Mouse (Mus musculus): ENCODE data around the gene Carmil2. TPM values are rescaled to one million over a fixed set of nuclear protein-coding genes. Genes with fewer than 3 reads are reported as not detected.

Carmil2 gene
- polyA plus RNA-seq, 1 experiment from 2014 or later: 0.41 TPM

DNA sequence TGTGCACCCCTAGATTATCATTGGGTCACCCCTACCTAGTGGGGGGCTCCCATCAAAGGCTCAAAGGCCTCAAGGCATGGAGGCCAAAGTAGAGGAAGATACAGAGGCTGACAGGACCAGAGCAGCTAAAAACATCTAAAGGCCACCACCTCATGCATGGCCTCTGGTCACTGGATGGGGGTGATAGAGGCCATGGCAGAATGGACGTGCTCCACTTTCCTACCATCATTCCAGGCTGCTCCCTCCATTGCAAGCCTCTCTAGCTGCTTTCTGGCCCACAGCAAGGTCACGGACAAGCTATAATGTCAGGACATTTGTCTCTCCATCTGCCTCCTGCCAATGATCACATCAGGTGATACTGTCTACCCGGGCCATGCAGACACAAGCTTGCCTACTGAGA, 26.2 kb downstream of the Carmil2 start:
- H3K27me3 ChIP-seq (ENCODE audit: control insufficient read depth, insufficient read depth, low read length): no peaks in the 10 kb centered on the region
- WGBS: 71% methylated on average over 3 of the region's 3 CpGs
- no peak for ATAC-seq (ENCODE audit: insufficient number of reproducible peaks, insufficient read depth, low FRiP score, low read depth)
- no peaks in the 10 kb centered on the region for H3K9me3 ChIP-seq (ENCODE audit: control insufficient read depth, low read length)
- H3K4me1 ChIP-seq (ENCODE audit: control insufficient read depth in 2 of 2, insufficient read depth in 2 of 2, low read length in 2 of 2): peaks cover 2 to 4% of the 10 kb centered on the region in 2 experiments; a peak in 1 of 4 replicates
- 0 out of 2 replicates have a peak, but pooled peaks cover 10% of the 10 kb centered on the region for H3K36me3 ChIP-seq (ENCODE audit: control insufficient read depth, insufficient read depth, low read length)
- no peak overlapping the region for H3K4me3 ChIP-seq (ENCODE audit: control insufficient read depth in 1 of 2, insufficient read depth in 1 of 2, low read depth in 1 of 2, low read length in 2 of 2)
- H3K9ac ChIP-seq (ENCODE audit: low read length): no peak overlapping the region
- no peak overlapping the region for H3K4me2 ChIP-seq (ENCODE audit: low read length)
- H3K27ac ChIP-seq (replicated peaks in 1 of 2; ENCODE audit: control insufficient read depth in 1 of 2, insufficient read depth in 1 of 2, low read depth in 2 of 2, low read length in 2 of 2): no peak overlapping the region

GRCm38 (mm10) chr8:105714139-105714538, 28.1 kb downstream of the Carmil2 start:
- Histone ChIP-seq H3K9me3 (ENCODE audit: control insufficient read depth, low read length) (no peaks in the 10 kb centered on the region), H3K36me3 (ENCODE audit: control insufficient read depth, insufficient read depth, low read length) (0 out of 2 replicates have a peak, but pooled peaks cover 10% of the 10 kb centered on the region), H3K4me1 (ENCODE audit: control insufficient read depth in 2 of 2, insufficient read depth in 2 of 2, low read length in 2 of 2) (no peaks in the 10 kb centered on the region), H3K9ac (ENCODE audit: low read length) (no peak overlapping the region), H3K27ac (replicated peaks in 1 of 2; ENCODE audit: control insufficient read depth in 1 of 2, insufficient read depth in 1 of 2, low read depth in 2 of 2, low read length in 2 of 2) (peak overlapping the region in 1 of 2 experiments; percentile 25; a peak in 1 of 4 replicates), H3K4me2 (ENCODE audit: low read length) (no peak overlapping the region), H3K27me3 (ENCODE audit: control insufficient read depth, insufficient read depth, low read length) (no peaks in the 10 kb centered on the region), H3K4me3 (ENCODE audit: control insufficient read depth in 1 of 2, insufficient read depth in 1 of 2, low read depth in 1 of 2, low read length in 2 of 2) (no peak overlapping the region)
- WGBS: 11% methylated on average over 3 of the region's 3 CpGs
- no peak for ATAC-seq (ENCODE audit: insufficient number of reproducible peaks, insufficient read depth, low FRiP score, low read depth)

- no peak for ATAC-seq (ENCODE audit: insufficient number of reproducible peaks, insufficient read depth, low FRiP score, low read depth)
- H3K4me1 ChIP-seq (ENCODE audit: control insufficient read depth in 2 of 2, insufficient read depth in 2 of 2, low read length in 2 of 2): no peaks in the 10 kb centered on the region
- no peaks in the 10 kb centered on the region for H3K27me3 ChIP-seq (ENCODE audit: control insufficient read depth, insufficient read depth, low read length)
- H3K9ac ChIP-seq (ENCODE audit: low read length): no peak overlapping the region
- H3K9me3 ChIP-seq (ENCODE audit: control insufficient read depth, low read length): no peaks in the 10 kb centered on the region
- 0 out of 2 replicates have a peak, but pooled peaks cover 10% of the 10 kb centered on the region for H3K36me3 ChIP-seq (ENCODE audit: control insufficient read depth, insufficient read depth, low read length)
- no peak overlapping the region for H3K4me3 ChIP-seq (ENCODE audit: control insufficient read depth in 1 of 2, insufficient read depth in 1 of 2, low read depth in 1 of 2, low read length in 2 of 2)
- WGBS: 62% methylated on average over 6 of the region's 6 CpGs
- peak overlapping the region in 1 of 2 experiments; percentile 44; a peak in 1 of 4 replicates for H3K27ac ChIP-seq (replicated peaks in 1 of 2; ENCODE audit: control insufficient read depth in 1 of 2, insufficient read depth in 1 of 2, low read depth in 2 of 2, low read length in 2 of 2)
- no peak overlapping the region for H3K4me2 ChIP-seq (ENCODE audit: low read length)
Measured at GRCm38 (mm10) chr8:105715042-105715441, 29.0 kb downstream of the Carmil2 start.

DNA sequence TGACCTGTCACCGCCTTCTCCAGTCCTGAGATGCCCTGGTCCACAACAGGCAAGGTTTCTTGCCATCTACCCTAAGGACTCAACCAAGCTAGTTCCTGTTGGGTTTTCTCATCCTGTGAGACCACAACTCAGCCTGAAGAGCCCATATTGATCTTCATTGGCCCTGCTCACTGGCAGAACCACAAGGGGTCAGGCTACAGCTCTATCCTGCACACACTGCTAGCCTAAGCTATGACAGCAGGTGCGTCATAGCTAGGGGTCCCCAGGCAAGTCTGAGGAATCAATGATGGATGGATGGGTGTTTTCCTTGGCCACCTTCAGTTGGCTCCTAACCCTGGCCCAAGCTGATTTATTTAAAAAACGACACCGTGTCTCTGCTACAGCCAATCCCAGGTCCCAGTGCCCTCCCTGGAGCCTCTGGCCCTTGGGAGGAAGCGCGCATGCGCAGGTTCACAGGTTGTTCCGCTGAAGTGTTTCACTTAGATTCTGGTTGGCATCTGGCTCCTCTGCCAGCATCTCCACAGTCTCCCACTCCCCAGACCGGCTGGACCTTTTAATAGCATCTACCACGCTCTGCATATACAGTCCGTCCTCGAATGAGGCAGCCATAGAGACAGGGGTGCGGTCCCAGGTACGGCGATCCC, 30.4 kb downstream of the Carmil2 start:
- H3K9me3 ChIP-seq (ENCODE audit: control insufficient read depth, low read length): no peaks in the 10 kb centered on the region
- no peak overlapping the region for H3K27ac ChIP-seq (replicated peaks in 1 of 2; ENCODE audit: control insufficient read depth in 1 of 2, insufficient read depth in 1 of 2, low read depth in 2 of 2, low read length in 2 of 2)
- WGBS: 91% methylated on average over 15 of the region's 15 CpGs

GRCm38 (mm10) chr8:105719637-105720036, 33.6 kb downstream of the Carmil2 start:
- no peak overlapping the region for H3K9ac ChIP-seq (ENCODE audit: low read length)
- WGBS: 87% methylated on average over 4 of the region's 4 CpGs
- H3K4me3 ChIP-seq (ENCODE audit: control insufficient read depth in 1 of 2, insufficient read depth in 1 of 2, low read depth in 1 of 2, low read length in 2 of 2): no peak overlapping the region
- H3K4me2 ChIP-seq (ENCODE audit: low read length): no peak overlapping the region
- H3K27me3 ChIP-seq (ENCODE audit: control insufficient read depth, insufficient read depth, low read length): no peaks in the 10 kb centered on the region
- no peaks in the 10 kb centered on the region for H3K9me3 ChIP-seq (ENCODE audit: control insufficient read depth, low read length)
- H3K4me1 ChIP-seq (ENCODE audit: control insufficient read depth in 2 of 2, insufficient read depth in 2 of 2, low read length in 2 of 2): no peaks in the 10 kb centered on the region
- ATAC-seq (ENCODE audit: insufficient number of reproducible peaks, insufficient read depth, low FRiP score, low read depth): no peak
- peaks cover 21% of the 10 kb centered on the region for H3K36me3 ChIP-seq (ENCODE audit: control insufficient read depth, insufficient read depth, low read length)
- no peak overlapping the region for H3K27ac ChIP-seq (replicated peaks in 1 of 2; ENCODE audit: control insufficient read depth in 1 of 2, insufficient read depth in 1 of 2, low read depth in 2 of 2, low read length in 2 of 2)

More for the DNA sequence above, 30.4 kb downstream of the Carmil2 start:
- Histone ChIP-seq H3K4me3 (ENCODE audit: control insufficient read depth in 1 of 2, insufficient read depth in 1 of 2, low read depth in 1 of 2, low read length in 2 of 2) (no peak overlapping the region), H3K4me2 (ENCODE audit: low read length) (no peak overlapping the region), H3K9ac (ENCODE audit: low read length) (no peak overlapping the region), H3K4me1 (ENCODE audit: control insufficient read depth in 2 of 2, insufficient read depth in 2 of 2, low read length in 2 of 2) (no peaks in the 10 kb centered on the region), H3K36me3 (ENCODE audit: control insufficient read depth, insufficient read depth, low read length) (0 out of 2 replicates have a peak, but pooled peaks cover 10% of the 10 kb centered on the region), H3K27me3 (ENCODE audit: control insufficient read depth, insufficient read depth, low read length) (no peaks in the 10 kb centered on the region)
- ATAC-seq (ENCODE audit: insufficient number of reproducible peaks, insufficient read depth, low FRiP score, low read depth): no peak; the same call in 1 of the 2 replicates

- Histone ChIP-seq H3K27me3 (ENCODE audit: control insufficient read depth, insufficient read depth, low read length) (no peaks in the 10 kb centered on the region), H3K9me3 (ENCODE audit: control insufficient read depth, low read length) (no peaks in the 10 kb centered on the region), H3K4me1 (ENCODE audit: control insufficient read depth in 2 of 2, insufficient read depth in 2 of 2, low read length in 2 of 2) (peaks cover 0 to 1% of the 10 kb centered on the region in 2 experiments; a peak in 1 of 4 replicates), H3K4me3 (ENCODE audit: control insufficient read depth in 1 of 2, insufficient read depth in 1 of 2, low read depth in 1 of 2, low read length in 2 of 2) (no peak overlapping the region), H3K4me2 (ENCODE audit: low read length) (no peak overlapping the region), H3K9ac (ENCODE audit: low read length) (no peak overlapping the region), H3K27ac (replicated peaks in 1 of 2; ENCODE audit: control insufficient read depth in 1 of 2, insufficient read depth in 1 of 2, low read depth in 2 of 2, low read length in 2 of 2) (no peak overlapping the region), H3K36me3 (ENCODE audit: control insufficient read depth, insufficient read depth, low read length) (peaks cover 17% of the 10 kb centered on the region)
- ATAC-seq (ENCODE audit: insufficient number of reproducible peaks, insufficient read depth, low FRiP score, low read depth): no peak
- 84% methylated on average over 9 of the region's 9 CpGs for WGBS
Measured at GRCm38 (mm10) chr8:105722861-105723260, 36.8 kb downstream of the Carmil2 start.

- H3K4me1 ChIP-seq (ENCODE audit: control insufficient read depth in 2 of 2, insufficient read depth in 2 of 2, low read length in 2 of 2): peaks cover 0 to 4% of the 10 kb centered on the region in 2 experiments; a peak in 1 of 4 replicates
- no peak for ATAC-seq (ENCODE audit: insufficient number of reproducible peaks, insufficient read depth, low FRiP score, low read depth)
- H3K36me3 ChIP-seq (ENCODE audit: control insufficient read depth, insufficient read depth, low read length): peaks cover 17% of the 10 kb centered on the region
- H3K9me3 ChIP-seq (ENCODE audit: control insufficient read depth, low read length): no peaks in the 10 kb centered on the region
- H3K27ac ChIP-seq (replicated peaks in 1 of 2; ENCODE audit: control insufficient read depth in 1 of 2, insufficient read depth in 1 of 2, low read depth in 2 of 2, low read length in 2 of 2): no peak overlapping the region
- H3K4me3 ChIP-seq (ENCODE audit: control insufficient read depth in 1 of 2, insufficient read depth in 1 of 2, low read depth in 1 of 2, low read length in 2 of 2): no peak overlapping the region
- 80% methylated on average over 5 of the region's 5 CpGs for WGBS
- H3K9ac ChIP-seq (ENCODE audit: low read length): no peak overlapping the region
- no peak overlapping the region for H3K4me2 ChIP-seq (ENCODE audit: low read length)
- H3K27me3 ChIP-seq (ENCODE audit: control insufficient read depth, insufficient read depth, low read length): no peaks in the 10 kb centered on the region
Measured at GRCm38 (mm10) chr8:105725726-105726125, 39.7 kb downstream of the Carmil2 start.
